Mouse (Mus musculus) limb, embryonic 10.5 days (tissue): ENCODE measurements around the gene Adamtsl4. TPM values are rescaled to one million over a fixed set of nuclear protein-coding genes. Genes with fewer than 3 reads are reported as not detected.

Experiments used
- DNase-seq: peaks from one replicate; pipeline ENCODE4 v3.0.0-alpha.2; 2017; ENCODE audit warnings: low spot score
- H3K27ac ChIP-seq: fragments of 300-500 bp; sonication (generic); 2 replicates; pipeline ENCODE4 v1.5.1; 2016; ENCODE audit warnings: mild to moderate bottlenecking
- H3K27me3 ChIP-seq: fragments of 300-500 bp; sonication (generic); 2 replicates; pipeline ENCODE4 v1.6.1; 2016; ENCODE audit warnings: low read depth, mild to moderate bottlenecking; ENCODE audit not compliant: poor library complexity, severe bottlenecking
- H3K36me3 ChIP-seq: fragments of 300-500 bp; sonication (generic); 2 replicates; pipeline ENCODE4 v1.6.1; 2016; ENCODE audit warnings: mild to moderate bottlenecking, moderate library complexity
- H3K4me1 ChIP-seq: fragments of 300-500 bp; sonication (generic); 2 replicates; pipeline ENCODE4 v1.6.1; 2016
- H3K4me3 ChIP-seq: fragments of 300-500 bp; sonication (generic); 2 replicates; pipeline ENCODE4 v1.5.1; 2016; ENCODE audit warnings: mild to moderate bottlenecking, moderate library complexity
- H3K9me3 ChIP-seq: fragments of 300-500 bp; sonication (generic); replicated peaks from 2 replicates; pipeline ENCODE4 v1.6.1; 2016; ENCODE audit warnings: mild to moderate bottlenecking
- WGBS: fragments of 180-500 bp; shearing (Covaris S2); methylation state at CpG from one replicate; pipeline ENCODE4 v1.1.7; 2016; 5-methylcytosine and 5-hydroxymethylcytosine counted together
- polyA plus RNA-seq: library from polyadenylated mRNA; unstranded; fragments of >200 nt; fragmentation: Nextera tagmentation; extraction: Ambion mirVana; gene quantifications from 2 replicates; pipeline ENCODE4 v1.2.1, GENCODE M21; 2016

Adamtsl4 gene
- polyA plus RNA-seq, 1 experiment from 2014 or later: 0.63 TPM

DNA sequence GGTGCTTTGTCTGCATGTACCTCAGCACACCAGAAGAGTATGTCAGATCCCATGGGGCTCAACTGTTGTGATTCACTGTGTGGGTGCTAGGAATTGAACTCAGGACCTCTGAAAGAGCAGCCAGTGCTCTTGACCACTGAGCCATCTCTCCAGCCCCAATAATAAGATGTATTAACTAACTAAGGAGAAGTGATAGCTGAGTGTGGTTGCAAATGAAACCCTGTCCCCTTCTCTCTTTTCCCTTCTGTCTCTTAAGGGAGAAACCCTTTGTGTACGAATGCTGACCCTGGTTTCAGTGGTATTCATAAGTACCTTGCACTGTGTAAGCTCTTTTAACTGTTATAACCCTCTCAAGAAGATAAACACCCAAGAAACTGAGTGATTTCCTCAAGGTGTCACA, 28.4 kb upstream of the Adamtsl4 start:
- Histone ChIP-seq H3K4me3 (no peak overlapping the region), H3K27me3 (no peaks in the 10 kb centered on the region), H3K36me3 (no peaks in the 10 kb centered on the region), H3K4me1 (no peaks in the 10 kb centered on the region), H3K9me3 (no peaks in the 10 kb centered on the region), H3K27ac (no peak overlapping the region)
- 72% methylated on average over 1 of the region's 1 CpGs for WGBS
- DNase-seq: no peak

DNA sequence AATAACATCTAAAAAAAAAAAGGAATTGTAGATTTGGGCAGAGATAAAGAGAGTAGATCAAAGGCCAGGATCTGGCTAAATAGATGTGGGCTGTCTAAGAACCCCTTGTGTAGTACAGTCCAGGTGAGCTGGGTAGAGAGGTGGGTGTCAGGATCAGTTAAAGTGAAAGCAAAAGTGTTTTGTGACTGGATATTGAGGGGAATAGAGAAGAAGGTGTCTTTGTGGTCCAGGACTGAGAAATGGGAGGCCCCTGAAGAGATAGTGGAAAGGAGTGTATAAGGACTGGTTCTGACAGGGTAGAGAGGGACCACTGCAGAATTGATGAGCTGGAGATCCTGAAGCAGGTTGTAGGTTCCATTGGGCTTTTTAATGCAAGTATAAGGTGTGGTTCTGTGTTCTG, 22.2 kb upstream of the Adamtsl4 start:
- Histone ChIP-seq H3K27ac (no peak overlapping the region), H3K27me3 (no peaks in the 10 kb centered on the region), H3K4me1 (no peaks in the 10 kb centered on the region), H3K9me3 (no peaks in the 10 kb centered on the region), H3K4me3 (no peak overlapping the region), H3K36me3 (no peaks in the 10 kb centered on the region)
- DNase-seq: no peak

DNA sequence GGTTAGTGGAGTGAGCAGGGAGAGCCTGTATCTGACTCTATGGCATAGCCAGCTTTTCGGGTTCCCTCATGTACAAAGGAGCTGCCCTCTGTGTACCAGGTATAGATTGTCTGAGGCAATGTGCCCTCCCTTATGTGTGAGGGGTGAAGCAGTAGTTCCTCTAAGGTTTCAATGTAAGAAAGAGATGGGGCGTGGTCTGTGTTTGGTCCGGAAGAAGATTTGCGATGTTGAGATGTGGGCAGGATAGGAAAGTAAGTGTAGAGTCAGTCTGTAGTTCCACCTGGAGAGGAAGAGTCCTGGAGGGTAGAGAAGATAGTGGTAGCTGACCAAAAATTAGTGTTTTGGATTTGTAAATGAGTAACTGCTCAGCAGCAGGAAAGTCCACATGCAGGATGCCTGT, 21.3 kb upstream of the Adamtsl4 start:
- H3K27me3 ChIP-seq: no peaks in the 10 kb centered on the region
- 92% methylated on average over 4 of the region's 4 CpGs for WGBS
- no peak for DNase-seq
- no peak overlapping the region for H3K27ac ChIP-seq
- no peaks in the 10 kb centered on the region for H3K9me3 ChIP-seq
- no peaks in the 10 kb centered on the region for H3K36me3 ChIP-seq
- no peak overlapping the region for H3K4me3 ChIP-seq
- H3K4me1 ChIP-seq: no peaks in the 10 kb centered on the region

DNA sequence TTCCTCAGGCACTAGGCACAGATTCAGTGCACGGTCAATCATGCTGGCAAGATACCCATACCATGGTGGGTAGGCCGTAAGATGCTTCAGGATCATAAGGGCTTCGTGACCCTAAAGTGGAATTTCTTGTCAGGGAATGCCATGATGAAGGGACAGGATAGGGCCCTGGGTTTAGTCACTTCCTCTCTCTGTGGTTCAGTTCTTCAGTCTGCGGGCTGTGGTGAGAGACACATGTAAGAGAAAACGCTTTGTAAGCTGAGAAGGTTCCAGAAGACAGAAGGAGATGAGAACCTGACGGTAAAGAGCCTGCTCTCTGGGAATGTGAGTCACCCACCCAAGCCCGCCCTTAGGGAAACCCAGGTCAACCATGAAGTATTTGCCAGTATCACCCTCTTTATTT, 19.8 kb upstream of the Adamtsl4 start:
- 85% methylated on average over 7 of the region's 7 CpGs for WGBS
- no peaks in the 10 kb centered on the region for H3K9me3 ChIP-seq
- H3K4me1 ChIP-seq: no peaks in the 10 kb centered on the region
- H3K36me3 ChIP-seq: no peaks in the 10 kb centered on the region
- no peaks in the 10 kb centered on the region for H3K27me3 ChIP-seq
- DNase-seq: no peak
- no peak overlapping the region for H3K27ac ChIP-seq
- no peak overlapping the region for H3K4me3 ChIP-seq

DNA sequence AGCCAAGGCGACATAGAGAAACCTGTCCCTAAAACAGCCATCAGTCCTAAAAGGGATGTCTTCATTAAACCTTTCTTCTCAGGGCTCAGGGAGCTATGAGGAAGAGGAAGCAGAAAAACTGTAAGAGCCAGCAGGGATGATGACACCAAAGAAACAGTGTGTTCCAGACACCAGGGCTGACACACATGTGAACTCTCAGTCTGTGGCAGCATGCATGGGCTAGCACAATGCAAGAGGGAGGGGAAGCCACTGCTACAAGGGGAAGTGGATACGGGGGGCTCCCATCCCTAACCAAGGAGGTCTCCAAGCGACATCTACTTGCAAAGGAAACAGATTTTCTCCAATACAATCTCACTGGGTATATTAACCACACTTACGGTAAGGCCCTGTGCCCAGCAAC, 18.6 kb upstream of the Adamtsl4 start:
- Histone ChIP-seq H3K9me3 (no peaks in the 10 kb centered on the region), H3K4me3 (no peak overlapping the region), H3K36me3 (no peaks in the 10 kb centered on the region), H3K4me1 (peaks cover 11% of the 10 kb centered on the region), H3K27ac (no peak overlapping the region), H3K27me3 (no peaks in the 10 kb centered on the region)
- WGBS: 90% methylated on average over 4 of the region's 4 CpGs
- DNase-seq: no peak

DNA sequence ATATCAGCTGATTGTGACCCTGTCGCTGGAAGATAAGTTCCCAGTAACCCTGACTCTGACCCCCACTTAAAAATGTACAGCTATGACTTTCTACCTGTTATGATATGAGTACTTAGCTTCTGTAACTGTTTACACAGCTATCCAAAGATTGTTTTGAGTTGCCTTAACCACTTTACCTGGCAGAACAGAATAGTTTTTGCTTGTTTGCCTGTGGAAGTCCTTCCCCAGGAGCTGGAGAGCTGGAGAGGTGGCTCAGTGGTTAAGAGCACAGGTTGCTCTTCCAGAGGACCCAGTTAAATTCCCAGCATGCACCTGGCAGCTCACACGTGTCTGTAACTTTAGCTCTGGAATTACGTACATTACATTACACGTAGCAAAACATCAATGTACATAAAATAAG, 16.9 kb upstream of the Adamtsl4 start:
- DNase-seq: no peak

DNA sequence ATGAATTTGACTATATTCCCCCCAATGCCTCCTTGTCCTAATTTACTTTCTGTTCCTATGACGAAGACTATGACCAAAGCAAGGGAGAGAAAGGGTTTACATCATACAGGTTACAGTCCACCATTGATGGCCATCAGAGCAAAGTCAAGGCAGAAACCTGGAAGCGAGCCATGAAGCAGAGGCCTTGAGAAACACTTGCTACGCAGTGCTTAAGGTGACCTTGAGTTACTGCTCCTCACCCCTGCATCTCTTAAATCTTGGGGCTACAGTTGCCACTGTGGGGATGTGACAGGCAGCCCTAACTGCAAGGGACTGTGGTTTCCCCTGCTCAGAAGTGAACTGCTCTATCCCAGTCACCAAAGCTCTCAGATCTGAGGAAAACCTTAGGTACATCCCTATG, 15.6 kb upstream of the Adamtsl4 start:
- Histone ChIP-seq H3K27me3 (no peaks in the 10 kb centered on the region), H3K36me3 (no peaks in the 10 kb centered on the region), H3K9me3 (no peaks in the 10 kb centered on the region), H3K27ac (no peak overlapping the region), H3K4me1 (peaks cover 15% of the 10 kb centered on the region), H3K4me3 (no peak overlapping the region)
- 91% methylated on average over 3 of the region's 3 CpGs for WGBS
- DNase-seq: no peak

More for the DNA sequence above, 16.9 kb upstream of the Adamtsl4 start:
- H3K27me3 ChIP-seq: no peaks in the 10 kb centered on the region
- no peaks in the 10 kb centered on the region for H3K9me3 ChIP-seq
- no peak overlapping the region for H3K4me3 ChIP-seq
- peaks cover 15% of the 10 kb centered on the region for H3K4me1 ChIP-seq
- no peaks in the 10 kb centered on the region for H3K36me3 ChIP-seq
- 87% methylated on average over 4 of the region's 4 CpGs for WGBS
- no peak overlapping the region for H3K27ac ChIP-seq

DNA sequence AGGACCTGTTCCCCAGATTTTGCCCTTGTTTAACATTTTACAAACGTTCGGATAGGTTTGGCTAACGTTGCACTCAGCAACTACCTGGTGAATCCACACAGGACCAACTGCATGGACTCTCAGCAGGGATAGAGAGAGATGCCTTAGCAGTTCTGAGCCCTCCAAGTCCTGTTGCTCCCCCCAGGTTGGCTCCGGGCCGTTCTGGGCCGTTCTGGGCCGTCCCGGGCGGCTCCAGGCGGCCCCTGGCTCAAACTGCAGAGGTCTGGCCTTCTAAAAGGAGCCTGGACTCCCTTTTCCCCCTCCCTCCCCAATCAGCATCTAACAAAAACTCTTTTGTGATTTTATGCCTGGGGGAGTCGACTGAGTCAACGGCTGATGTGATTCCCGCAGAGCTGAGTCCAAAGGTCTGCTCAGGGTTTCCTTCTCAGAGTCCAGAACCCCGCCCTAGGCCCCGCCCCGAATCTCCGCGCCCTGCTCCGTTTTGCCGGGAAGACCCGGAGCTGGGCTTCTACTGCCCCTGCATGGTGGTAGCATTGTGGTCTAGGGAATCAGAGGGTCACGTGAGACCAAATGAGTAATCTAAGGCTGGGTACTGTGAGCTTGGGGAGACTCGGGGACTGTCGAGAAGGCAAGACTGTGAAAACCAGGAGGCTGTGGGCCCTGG, 14.3 kb upstream of the Adamtsl4 start:
- H3K27ac ChIP-seq: peak overlapping the region; percentile 91
- H3K27me3 ChIP-seq: no peaks in the 10 kb centered on the region
- H3K9me3 ChIP-seq: no peaks in the 10 kb centered on the region
- H3K36me3 ChIP-seq: no peaks in the 10 kb centered on the region
- WGBS: 8% methylated on average over 24 of the region's 24 CpGs
- peak; percentile 83 for DNase-seq
- peaks cover 15% of the 10 kb centered on the region for H3K4me1 ChIP-seq
- H3K4me3 ChIP-seq: peak overlapping the region; percentile 49

DNA sequence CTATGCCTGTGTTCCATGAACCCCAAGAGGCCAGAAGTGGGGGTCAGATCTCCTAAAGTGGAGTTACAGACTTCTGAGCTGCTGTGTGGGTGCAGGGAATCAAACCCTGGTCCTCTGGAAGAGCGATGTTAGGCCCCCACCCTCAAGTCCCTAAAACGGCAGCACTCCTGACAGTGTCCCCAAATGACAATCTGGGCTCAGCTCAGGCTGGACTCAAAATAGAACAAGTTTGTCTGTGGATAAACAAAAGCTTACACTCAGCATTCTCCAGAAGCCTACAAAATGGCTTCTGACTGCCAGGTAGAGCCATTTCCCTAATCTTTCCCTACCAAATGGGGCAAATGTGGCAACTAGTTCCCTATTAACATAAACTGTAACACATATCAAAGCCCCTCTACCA, 13.4 kb upstream of the Adamtsl4 start:
- H3K4me3 ChIP-seq: no peak overlapping the region
- H3K36me3 ChIP-seq: no peaks in the 10 kb centered on the region
- no peak for DNase-seq
- peaks cover 22% of the 10 kb centered on the region for H3K4me1 ChIP-seq
- WGBS: 76% methylated on average over 2 of the region's 2 CpGs
- no peaks in the 10 kb centered on the region for H3K9me3 ChIP-seq
- H3K27me3 ChIP-seq: no peaks in the 10 kb centered on the region
- peak overlapping the region; percentile 91; the same call in 1 of the 2 replicates for H3K27ac ChIP-seq

DNA sequence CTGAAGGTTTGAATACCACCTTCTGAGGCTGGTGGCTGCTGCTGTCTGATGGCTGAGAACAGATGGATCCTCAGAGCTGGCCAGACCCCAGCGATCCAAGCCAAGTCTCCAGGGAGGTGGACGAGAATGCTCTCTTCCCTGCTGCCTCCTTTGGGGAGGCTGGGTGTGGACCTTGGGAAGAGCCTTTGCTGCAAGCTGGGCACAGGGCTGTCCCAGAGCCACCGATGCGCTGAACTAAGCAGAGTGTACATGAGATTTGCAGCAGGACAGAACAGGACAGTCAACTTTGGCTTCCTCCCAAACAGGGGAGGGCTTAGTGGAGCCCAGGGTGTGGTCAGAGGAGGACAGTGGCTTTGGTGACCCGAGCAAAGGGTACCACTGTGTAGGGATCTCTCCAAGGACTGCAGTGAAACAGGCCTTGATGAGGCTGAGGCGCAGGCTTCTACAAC, 12.5 kb upstream of the Adamtsl4 start:
- DNase-seq: no peak
- H3K4me3 ChIP-seq: no peak overlapping the region
- no peaks in the 10 kb centered on the region for H3K27me3 ChIP-seq
- no peak overlapping the region for H3K27ac ChIP-seq
- no peaks in the 10 kb centered on the region for H3K9me3 ChIP-seq
- WGBS: 56% methylated on average over 6 of the region's 6 CpGs
- no peaks in the 10 kb centered on the region for H3K36me3 ChIP-seq
- H3K4me1 ChIP-seq: peaks cover 29% of the 10 kb centered on the region

DNA sequence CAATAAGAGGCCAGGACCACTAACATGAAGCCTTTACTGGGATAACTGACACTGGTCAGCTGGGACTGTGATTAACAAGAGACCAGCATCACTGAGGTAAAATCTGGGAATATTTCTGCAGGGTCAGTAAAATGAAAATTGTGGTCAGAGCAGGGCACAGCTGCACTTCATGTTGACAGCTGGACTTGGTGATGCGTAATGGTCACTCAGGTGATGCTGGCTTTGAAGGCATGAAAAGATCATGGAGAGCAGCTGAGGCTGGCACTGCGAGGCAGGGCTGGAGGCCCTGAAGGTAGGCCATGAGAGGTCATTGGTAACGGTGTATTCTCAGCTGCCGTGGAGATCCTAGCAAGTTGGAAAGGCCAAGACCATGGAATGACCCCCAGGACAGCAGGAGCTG, 10.6 kb upstream of the Adamtsl4 start:
- no peaks in the 10 kb centered on the region for H3K36me3 ChIP-seq
- H3K27ac ChIP-seq: no peak overlapping the region
- DNase-seq: no peak
- WGBS: 95% methylated on average over 4 of the region's 4 CpGs
- H3K9me3 ChIP-seq: no peaks in the 10 kb centered on the region
- H3K27me3 ChIP-seq: no peaks in the 10 kb centered on the region
- peaks cover 29% of the 10 kb centered on the region for H3K4me1 ChIP-seq
- H3K4me3 ChIP-seq: no peak overlapping the region

DNA sequence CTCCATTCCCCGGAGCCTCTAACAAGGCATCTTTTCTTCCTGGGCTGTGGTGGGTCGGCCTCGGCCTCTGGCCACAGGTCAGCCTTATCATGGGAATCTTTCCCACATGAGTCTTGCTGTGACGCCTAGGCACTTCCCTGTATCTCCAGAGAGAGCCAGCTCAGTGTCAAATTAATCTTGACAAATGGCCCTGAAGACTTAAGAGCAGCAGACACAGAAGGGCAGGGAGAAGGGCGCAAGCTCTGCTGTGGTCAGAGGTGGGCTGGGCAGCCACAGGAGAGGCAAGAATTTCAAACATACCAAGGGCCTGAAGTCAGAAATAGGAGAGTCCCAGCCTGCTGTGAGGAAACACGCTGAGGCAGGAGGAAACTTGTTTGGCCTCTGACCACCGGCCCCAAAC, 8.6 kb upstream of the Adamtsl4 start:
- Histone ChIP-seq H3K36me3 (0 out of 2 replicates have a peak, but pooled peaks cover 1% of the 10 kb centered on the region), H3K4me3 (no peak overlapping the region), H3K27me3 (no peaks in the 10 kb centered on the region), H3K9me3 (no peaks in the 10 kb centered on the region), H3K4me1 (peaks cover 19% of the 10 kb centered on the region), H3K27ac (0 out of 2 replicates have a peak overlapping the region, but pooled peaks have one; percentile 16)
- WGBS: 12% methylated on average over 7 of the region's 7 CpGs
- no peak for DNase-seq

DNA sequence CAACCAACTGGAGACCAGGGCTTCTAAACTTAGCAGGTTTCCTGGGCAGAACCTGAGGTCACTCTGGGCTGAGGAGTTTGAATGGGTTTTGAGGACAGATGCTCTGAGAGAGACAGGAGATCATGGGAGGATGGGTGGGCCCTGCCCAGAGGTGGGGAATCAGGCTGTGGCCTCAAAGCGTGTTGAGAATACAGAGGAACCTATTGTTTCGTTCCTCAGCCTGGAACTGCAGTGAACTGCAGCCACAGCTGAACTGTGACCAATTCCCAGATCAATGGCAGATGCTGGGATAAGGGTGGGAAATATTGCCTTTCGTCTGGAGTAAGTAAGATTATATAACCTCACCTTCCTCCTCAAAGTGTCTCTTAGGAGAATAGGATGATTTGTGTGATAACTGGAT, 8.1 kb upstream of the Adamtsl4 start:
- Histone ChIP-seq H3K4me1 (peaks cover 15% of the 10 kb centered on the region), H3K36me3 (0 out of 2 replicates have a peak, but pooled peaks cover 5% of the 10 kb centered on the region), H3K9me3 (no peaks in the 10 kb centered on the region), H3K27me3 (no peaks in the 10 kb centered on the region), H3K4me3 (no peak overlapping the region), H3K27ac (peak overlapping the region; percentile 27; the same call in 1 of the 2 replicates)
- 45% methylated on average over 3 of the region's 3 CpGs for WGBS
- no peak for DNase-seq
